Mouse (Mus musculus) small intestine, adult 2 months (tissue): ENCODE measurements around the gene Mfsd1. TPM values are rescaled to one million over a fixed set of nuclear protein-coding genes. Genes with fewer than 3 reads are reported as not detected.

Source experiments
- H3K27ac ChIP-seq: fragments of 200-500 bp; 2 replicates; pipeline ENCODE4 v1.5.1; 2012; ENCODE audit warnings: low read depth, low read length, control low read depth, inconsistent platforms; ENCODE audit not compliant: insufficient read depth
- H3K27me3 ChIP-seq: fragments of 200-500 bp; 2 replicates; pipeline ENCODE4 v1.6.1; 2012; ENCODE audit warnings: mild to moderate bottlenecking, moderate library complexity, low read length, inconsistent platforms; ENCODE audit not compliant: control insufficient read depth, insufficient read depth
- H3K36me3 ChIP-seq: fragments of 200-500 bp; 2 replicates; pipeline ENCODE4 v1.6.1; 2012; ENCODE audit warnings: mild to moderate bottlenecking, low read length, control low read depth, inconsistent platforms; ENCODE audit not compliant: control insufficient read depth, insufficient read depth
- H3K4me1 ChIP-seq: fragments of 200-500 bp; 2 replicates; pipeline ENCODE4 v1.6.1; 2012; ENCODE audit warnings: low read length, inconsistent platforms, mixed read lengths; ENCODE audit not compliant: control insufficient read depth, insufficient read depth, insufficient read length
- H3K4me3 ChIP-seq: fragments of 200-500 bp; 2 replicates; pipeline ENCODE4 v1.5.1; 2012; ENCODE audit warnings: low read depth, mild to moderate bottlenecking, control low read depth, inconsistent platforms, low read length, moderate library complexity
- CTCF ChIP-seq: fragments of 200-500 bp; IDR thresholded peaks from 2 replicates; pipeline ENCODE4 v1.5.1; 2012; ENCODE audit warnings: low read depth, mild to moderate bottlenecking, control low read depth, inconsistent platforms, low read length, moderate library complexity, mixed read lengths; ENCODE audit not compliant: insufficient replicate concordance, insufficient read length; ENCODE audit errors: extremely low read depth
- POLR2A ChIP-seq: fragments of 200-500 bp; IDR thresholded peaks from 2 replicates; pipeline ENCODE4 v1.6.1; 2012; ENCODE audit warnings: low read depth, mild to moderate bottlenecking, control low read depth, inconsistent platforms, low read length, moderate library complexity
- WGBS: fragments of 180-500 bp; shearing (Covaris S2); methylation state at CpG from one replicate; pipeline ENCODE4 v1.1.7; 2018; 5-methylcytosine and 5-hydroxymethylcytosine counted together
- polyA plus RNA-seq: library from polyadenylated mRNA; depleted of rRNA; stranded (reverse); fragments of >200 nt; gene quantifications from 2 replicates; pipeline ENCODE4 v1.2.3, GENCODE M21; 2012; rRNA removed

Mfsd1 gene
- 14.6 and 25.8 TPM in 2 replicates for polyA plus RNA-seq

- TF ChIP-seq POLR2A: peak; percentile 52; the same call in 1 of the 2 replicates
- no peak for TF ChIP-seq CTCF
Measured at GRCm38 (mm10) chr3:67582273-67583124, at the start of gene Mfsd1. Mfsd1 (plus strand) TSS chr3:67582741.

GRCm38 (mm10) chr3:67543630-67544029, 38.9 kb upstream of the Mfsd1 start:
- H3K4me3 ChIP-seq: no peak overlapping the region
- no peaks in the 10 kb centered on the region for H3K36me3 ChIP-seq
- H3K4me1 ChIP-seq: no peaks in the 10 kb centered on the region
- TF ChIP-seq CTCF: no peak
- no peak for TF ChIP-seq POLR2A
- no peak overlapping the region for H3K27ac ChIP-seq
- 53% methylated on average over 8 of the region's 8 CpGs for whole genome bisulfite sequencing
- no peaks in the 10 kb centered on the region for H3K27me3 ChIP-seq

More at GRCm38 (mm10) chr3:67582273-67583124, at the start of gene Mfsd1:
- WGBS: 4% methylated on average over 54 of the region's 54 CpGs
- Histone ChIP-seq H3K4me3 (peak within 1 kb of the TSS; percentile 93), H3K4me1 (no peaks in the 10 kb centered on the region), H3K36me3 (peaks cover 4% of the 10 kb centered on the region; the same call in 1 of the 2 replicates), H3K27me3 (no peaks in the 10 kb centered on the region), H3K27ac (peak within 1 kb of the TSS; percentile 9; the same call in 1 of the 2 replicates)

- Histone ChIP-seq H3K27me3 (no peaks in the 10 kb centered on the region), H3K27ac (no peak overlapping the region), H3K4me3 (no peak overlapping the region), H3K36me3 (no peaks in the 10 kb centered on the region), H3K4me1 (no peaks in the 10 kb centered on the region)
- WGBS: 52% methylated on average over 3 of the region's 3 CpGs
- TF ChIP-seq CTCF (no peak), POLR2A (no peak)
Measured at GRCm38 (mm10) chr3:67551193-67551592, 31.3 kb upstream of the Mfsd1 start.

GRCm38 (mm10) chr3:67553281-67553680, 29.3 kb upstream of the Mfsd1 start:
- H3K4me1 ChIP-seq: no peaks in the 10 kb centered on the region
- H3K36me3 ChIP-seq: no peaks in the 10 kb centered on the region
- H3K27me3 ChIP-seq: no peaks in the 10 kb centered on the region
- no peak overlapping the region for H3K4me3 ChIP-seq
- TF ChIP-seq POLR2A (no peak), CTCF (no peak)
- 50% methylated on average over 4 of the region's 4 CpGs for WGBS
- no peak overlapping the region for H3K27ac ChIP-seq

- TF ChIP-seq CTCF (no peak), POLR2A (no peak)
- Histone ChIP-seq H3K36me3 (no peaks in the 10 kb centered on the region), H3K27me3 (no peaks in the 10 kb centered on the region), H3K4me1 (no peaks in the 10 kb centered on the region), H3K27ac (no peak overlapping the region), H3K4me3 (no peak overlapping the region)
- 48% methylated on average over 5 of the region's 5 CpGs for WGBS
Measured at GRCm38 (mm10) chr3:67553927-67554448, 28.6 kb upstream of the Mfsd1 start.

GRCm38 (mm10) chr3:67555211-67555610, 27.3 kb upstream of the Mfsd1 start:
- TF ChIP-seq POLR2A (no peak), CTCF (no peak)
- Histone ChIP-seq H3K27me3 (no peaks in the 10 kb centered on the region), H3K27ac (no peak overlapping the region), H3K36me3 (no peaks in the 10 kb centered on the region), H3K4me1 (no peaks in the 10 kb centered on the region), H3K4me3 (no peak overlapping the region)
- 74% methylated on average over 5 of the region's 5 CpGs for WGBS

GRCm38 (mm10) chr3:67557200-67557651, 25.3 kb upstream of the Mfsd1 start:
- H3K4me3 ChIP-seq: peak overlapping the region; percentile 10; the same call in 1 of the 2 replicates
- TF ChIP-seq POLR2A (no peak), CTCF (no peak)
- no peaks in the 10 kb centered on the region for H3K27me3 ChIP-seq

More at GRCm38 (mm10) chr3:67557200-67557651, 25.3 kb upstream of the Mfsd1 start:
- 62% methylated on average over 14 of the region's 14 CpGs for WGBS
- Histone ChIP-seq H3K4me1 (no peaks in the 10 kb centered on the region), H3K36me3 (no peaks in the 10 kb centered on the region), H3K27ac (no peak overlapping the region)
